Mouse (Mus musculus): ENCODE results near the gene Tmem255a. TPM values are rescaled to one million over a fixed set of nuclear protein-coding genes. Genes with fewer than 3 reads are reported as not detected.

Tmem255a gene
- polyA plus RNA-seq, 1 experiment from 2014 or later, result 36.1 TPM

DNA sequence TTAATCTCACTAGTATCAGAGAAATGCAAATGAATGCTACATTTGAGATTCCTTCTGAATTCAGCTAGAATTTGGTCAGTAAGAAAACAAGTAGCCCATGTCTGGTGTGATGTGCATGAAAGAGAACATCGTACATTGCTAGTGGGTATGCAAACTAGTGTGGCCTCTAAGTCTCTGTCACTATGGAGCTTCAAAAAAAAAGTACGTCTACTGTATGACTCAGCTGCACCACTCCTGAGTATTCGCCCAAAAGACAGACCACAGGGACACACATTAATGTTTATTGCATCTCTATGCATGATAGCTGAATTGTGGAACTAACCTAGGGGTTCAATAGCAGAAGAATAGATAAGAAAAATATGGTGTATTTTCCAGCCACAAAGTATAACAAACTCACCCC, 86.9 kb downstream of the Tmem255a start:
- Histone ChIP-seq H3K4me2 (replicated peaks) (no peak overlapping the region), H3K4me1 (no peaks in the 10 kb centered on the region), H3K9ac (no peak overlapping the region), H3K4me3 (replicated peaks) (no peak overlapping the region), H3K9me3 (replicated peaks) (no peaks in the 10 kb centered on the region), H3K27me3 (no peaks in the 10 kb centered on the region), H3K36me3 (no peaks in the 10 kb centered on the region), H3K27ac (replicated peaks) (no peak overlapping the region)
- WGBS, result 81% methylated on average over 3 of the region's 3 CpGs
- ATAC-seq (ENCODE audit: insufficient number of reproducible peaks, low FRiP score, low TSS enrichment, low read depth), result no peak

GRCm38 (mm10) chrX:38159097-38159496, 93.1 kb downstream of the Tmem255a start:
- H3K9me3 ChIP-seq (replicated peaks), result no peaks in the 10 kb centered on the region
- H3K4me1 ChIP-seq, result no peaks in the 10 kb centered on the region
- ATAC-seq (ENCODE audit: insufficient number of reproducible peaks, low FRiP score, low TSS enrichment, low read depth), result no peak
- H3K27ac ChIP-seq (replicated peaks), result no peak overlapping the region
- no peak overlapping the region for H3K9ac ChIP-seq
- no peaks in the 10 kb centered on the region for H3K27me3 ChIP-seq
- H3K36me3 ChIP-seq, result no peaks in the 10 kb centered on the region
- WGBS, result 56% methylated on average over 1 of the region's 1 CpGs
- H3K4me3 ChIP-seq (replicated peaks), result no peak overlapping the region
- H3K4me2 ChIP-seq (replicated peaks), result no peak overlapping the region

Small RNA genes within 50 kb of the gene (microRNA-seq; reads per million reads assigned to microRNA genes)
- not detected for gene Mir3110 (ENCODE audit: borderline number of aligned reads)

Other genes with a start within 250 kb of the Tmem255a start
- not detected in 2 replicates for gene Btg1-ps1, start 233.6 kb downstream of the Tmem255a start, polyA plus RNA-seq (2015; fragmentation: Nextera tagmentation; extraction: Ambion mirVana)
- not detected in 2 replicates for gene Btg1-ps2, start 209.3 kb downstream of the Tmem255a start, polyA plus RNA-seq (2015; fragmentation: Nextera tagmentation; extraction: Ambion mirVana)
- not detected in 2 replicates for gene Rhox10, start 186.0 kb downstream of the Tmem255a start, polyA plus RNA-seq (2015; fragmentation: Nextera tagmentation; extraction: Ambion mirVana)
- not detected in 2 replicates for gene Rhox11, start 167.3 kb downstream of the Tmem255a start, polyA plus RNA-seq (2015; fragmentation: Nextera tagmentation; extraction: Ambion mirVana)
- not detected in 2 replicates for gene Rhox12, start 141.5 kb downstream of the Tmem255a start, polyA plus RNA-seq (2015; fragmentation: Nextera tagmentation; extraction: Ambion mirVana)
- not detected in 2 replicates for gene Rhox13, start 131.2 kb downstream of the Tmem255a start, polyA plus RNA-seq (2015; fragmentation: Nextera tagmentation; extraction: Ambion mirVana)
- gene Zbtb33, start 62.6 kb downstream of the Tmem255a start, polyA plus RNA-seq (2015; fragmentation: Nextera tagmentation; extraction: Ambion mirVana), result 3.6 and 3.9 TPM in 2 replicates
- 7.9 and 12.3 TPM in 2 replicates for gene Atp1b4, start 63.7 kb upstream of the Tmem255a start, polyA plus RNA-seq (2015; fragmentation: Nextera tagmentation; extraction: Ambion mirVana)
- gene Lamp2, start 204.0 kb upstream of the Tmem255a start, polyA plus RNA-seq (2015; fragmentation: Nextera tagmentation; extraction: Ambion mirVana), result 141 and 156 TPM in 2 replicates